Mouse (Mus musculus) embryonic facial prominence, embryonic 15.5 days (tissue): ENCODE results near the gene Cd302. TPM values are rescaled to one million over a fixed set of nuclear protein-coding genes. Genes with fewer than 3 reads are reported as not detected.

Experiments
- ATAC-seq: fragments of 200-750 bp; cut with Nextera tagmentation; 2 replicates; pipeline ENCODE4 v1.8.0; 2017; ENCODE audit warnings: low read depth, moderate TSS enrichment; ENCODE audit not compliant: insufficient number of reproducible peaks, low FRiP score, low TSS enrichment
- H3K27ac ChIP-seq: fragments of 300-500 bp; sonication (generic); replicated peaks from 2 replicates; pipeline ENCODE4 v1.5.1; 2015; ENCODE audit warnings: mild to moderate bottlenecking, inconsistent platforms
- H3K27me3 ChIP-seq: fragments of 300-500 bp; sonication (generic); 2 replicates; pipeline ENCODE4 v1.6.1; 2015; ENCODE audit warnings: inconsistent platforms
- H3K36me3 ChIP-seq: fragments of 300-500 bp; sonication (generic); 2 replicates; pipeline ENCODE4 v1.6.1; 2015; ENCODE audit warnings: mild to moderate bottlenecking, inconsistent platforms
- H3K4me1 ChIP-seq: fragments of 300-500 bp; sonication (generic); 2 replicates; pipeline ENCODE4 v1.6.1; 2015; ENCODE audit warnings: inconsistent platforms
- H3K4me2 ChIP-seq: fragments of 300-500 bp; sonication (generic); replicated peaks from 2 replicates; pipeline ENCODE4 v1.6.1; 2015; ENCODE audit warnings: mild to moderate bottlenecking, inconsistent platforms
- H3K4me3 ChIP-seq: fragments of 300-500 bp; sonication (generic); replicated peaks from 2 replicates; pipeline ENCODE4 v1.5.1; 2015; ENCODE audit warnings: mild to moderate bottlenecking, inconsistent platforms
- H3K9ac ChIP-seq: fragments of 300-500 bp; sonication (generic); 2 replicates; pipeline ENCODE4 v1.6.1; 2015; ENCODE audit warnings: inconsistent platforms
- H3K9me3 ChIP-seq: fragments of 300-500 bp; sonication (generic); replicated peaks from 2 replicates; pipeline ENCODE4 v1.6.1; 2016; ENCODE audit warnings: inconsistent platforms
- WGBS: fragments of 180-500 bp; shearing (Covaris S2); methylation state at CpG from one replicate; pipeline ENCODE4 v1.1.7; 2015; 5-methylcytosine and 5-hydroxymethylcytosine counted together
- polyA plus RNA-seq: library from polyadenylated mRNA; unstranded; fragments of >200 nt; fragmentation: Nextera tagmentation; extraction: Ambion mirVana; gene quantifications from 2 replicates; pipeline ENCODE4 v1.2.1, GENCODE M21; 2015

The Cd302 gene
- polyA plus RNA-seq, result 51.6 and 53.1 TPM in 2 replicates

DNA sequence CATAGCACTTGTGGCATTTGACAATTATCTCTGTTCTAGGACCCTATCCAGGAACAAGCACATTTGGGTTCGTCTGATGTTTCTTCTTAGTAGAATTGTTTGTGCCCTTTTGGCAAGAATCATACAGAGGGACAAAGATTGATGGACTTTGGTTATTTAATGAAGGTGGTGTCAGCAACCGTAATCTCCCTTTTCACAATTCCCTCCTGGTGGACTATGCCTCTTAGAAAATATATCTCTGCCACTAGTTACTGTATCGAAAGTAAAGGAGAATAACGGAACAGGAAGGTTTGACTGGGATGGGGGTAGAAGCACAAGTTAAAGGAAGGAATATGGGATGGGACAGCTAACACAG, at the start of gene Cd302:
Cd302 (minus strand) TSS at position 22 of the 355 bp plus-strand sequence.
- Histone ChIP-seq H3K4me2 (peak within 1 kb of the TSS; percentile 92), H3K9me3 (no peaks in the 10 kb centered on the region), H3K27ac (peak within 1 kb of the TSS; percentile 71), H3K27me3 (no peaks in the 10 kb centered on the region), H3K36me3 (no peaks in the 10 kb centered on the region), H3K4me3 (peak within 1 kb of the TSS; percentile 57), H3K9ac (peak within 1 kb of the TSS; percentile 48), H3K4me1 (0 out of 2 replicates have a peak, but pooled peaks cover 7% of the 10 kb centered on the region)
- no peak for ATAC-seq
- WGBS, result 59% methylated on average over 4 of the region's 4 CpGs

DNA sequence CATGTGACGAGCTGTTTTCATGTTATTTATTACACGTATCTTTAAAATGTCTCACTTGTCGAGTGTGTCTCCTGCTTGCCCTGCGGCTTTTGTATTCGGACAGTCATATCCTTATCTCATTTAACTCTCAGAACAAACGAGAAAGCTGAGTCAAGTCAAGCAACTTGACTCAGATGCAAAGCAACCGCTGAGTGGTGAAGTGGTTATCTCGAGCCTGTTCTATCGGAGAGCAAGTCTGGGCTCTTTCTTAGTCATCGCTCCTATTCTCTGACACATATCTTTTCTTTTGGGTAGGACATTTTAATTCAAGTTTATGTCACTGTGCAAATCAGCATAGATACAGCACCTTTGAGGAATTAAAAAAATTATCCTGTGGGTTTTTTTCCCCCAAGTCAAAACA, 44.4 kb upstream of the Cd302 start:
- 92% methylated on average over 10 of the region's 10 CpGs for WGBS
- H3K27me3 ChIP-seq, result no peaks in the 10 kb centered on the region
- no peak overlapping the region for H3K9ac ChIP-seq
- H3K9me3 ChIP-seq, result no peaks in the 10 kb centered on the region
- no peak overlapping the region for H3K4me3 ChIP-seq
- H3K36me3 ChIP-seq, result no peaks in the 10 kb centered on the region
- no peak overlapping the region for H3K27ac ChIP-seq
- no peak overlapping the region for H3K4me2 ChIP-seq
- ATAC-seq, result no peak
- H3K4me1 ChIP-seq, result no peaks in the 10 kb centered on the region

- Histone ChIP-seq H3K9ac (no peak overlapping the region), H3K4me3 (no peak overlapping the region), H3K36me3 (no peaks in the 10 kb centered on the region), H3K27me3 (no peaks in the 10 kb centered on the region), H3K9me3 (no peaks in the 10 kb centered on the region), H3K27ac (no peak overlapping the region), H3K4me1 (no peaks in the 10 kb centered on the region), H3K4me2 (no peak overlapping the region)
- ATAC-seq, result no peak
- WGBS, result 81% methylated on average over 11 of the region's 11 CpGs
These were observed 43.3 kb upstream of the Cd302 start for GRCm38 (mm10) chr2:60327581-60327980.

DNA sequence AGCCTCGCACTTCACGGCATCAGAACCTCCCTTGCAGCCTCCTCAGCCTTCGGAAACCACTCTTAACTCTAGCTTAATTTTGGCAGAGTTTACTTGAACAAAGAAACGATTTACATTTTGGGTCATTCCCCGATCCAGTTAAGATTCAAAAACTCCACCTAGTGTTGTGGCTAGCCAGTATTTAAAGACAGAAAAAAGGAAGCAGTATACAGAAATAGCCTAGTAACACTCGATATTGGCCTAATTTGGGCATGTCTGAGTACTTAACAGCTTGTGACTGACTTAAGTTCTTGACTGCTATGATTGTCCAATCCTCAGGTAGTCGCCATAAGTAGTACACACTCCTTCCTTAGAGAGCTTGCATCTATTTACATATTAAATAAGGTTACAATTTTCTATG, 42.7 kb upstream of the Cd302 start:
- Histone ChIP-seq H3K27ac (no peak overlapping the region), H3K4me2 (no peak overlapping the region), H3K9me3 (no peaks in the 10 kb centered on the region), H3K27me3 (no peaks in the 10 kb centered on the region), H3K36me3 (no peaks in the 10 kb centered on the region), H3K4me1 (no peaks in the 10 kb centered on the region), H3K9ac (no peak overlapping the region), H3K4me3 (no peak overlapping the region)
- no peak for ATAC-seq
- 82% methylated on average over 7 of the region's 7 CpGs for WGBS

DNA sequence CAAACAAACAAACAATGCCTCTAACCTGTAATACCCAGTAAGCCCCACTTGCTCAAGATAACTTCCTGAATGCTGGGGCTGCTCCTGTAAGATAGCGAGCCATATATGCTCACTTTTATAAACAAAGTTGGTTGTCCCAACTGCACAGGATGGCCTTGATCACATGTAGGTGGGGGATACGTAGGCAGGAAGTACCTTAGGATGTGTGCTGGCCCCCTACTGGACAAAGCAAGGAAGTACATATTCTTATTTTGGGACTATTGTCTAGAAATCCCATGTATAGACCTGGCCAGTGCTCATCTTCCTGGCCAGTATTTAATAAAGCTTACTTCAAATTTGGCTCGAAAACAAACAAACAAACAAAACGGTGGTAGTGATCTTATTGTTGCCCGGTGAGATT, 39.1 kb upstream of the Cd302 start:
- Histone ChIP-seq H3K27ac (no peak overlapping the region), H3K27me3 (no peaks in the 10 kb centered on the region), H3K4me1 (no peaks in the 10 kb centered on the region), H3K36me3 (no peaks in the 10 kb centered on the region), H3K9ac (no peak overlapping the region), H3K4me3 (no peak overlapping the region), H3K9me3 (no peaks in the 10 kb centered on the region), H3K4me2 (no peak overlapping the region)
- 84% methylated on average over 5 of the region's 5 CpGs for WGBS
- no peak for ATAC-seq

GRCm38 (mm10) chr2:60322031-60322726, 37.9 kb upstream of the Cd302 start:
- H3K9ac ChIP-seq, result no peak overlapping the region
- no peak overlapping the region for H3K4me2 ChIP-seq
- H3K27ac ChIP-seq, result no peak overlapping the region
- H3K4me3 ChIP-seq, result no peak overlapping the region
- 36% methylated on average over 6 of the region's 6 CpGs for WGBS
- no peak for ATAC-seq
- no peaks in the 10 kb centered on the region for H3K36me3 ChIP-seq
- no peaks in the 10 kb centered on the region for H3K4me1 ChIP-seq
- H3K9me3 ChIP-seq, result no peaks in the 10 kb centered on the region
- no peaks in the 10 kb centered on the region for H3K27me3 ChIP-seq

GRCm38 (mm10) chr2:60303796-60304195, 19.5 kb upstream of the Cd302 start:
- H3K9ac ChIP-seq, result no peak overlapping the region
- H3K4me2 ChIP-seq, result no peak overlapping the region
- H3K9me3 ChIP-seq, result no peaks in the 10 kb centered on the region
- no peak for ATAC-seq
- H3K27ac ChIP-seq, result no peak overlapping the region
- 48% methylated on average over 4 of the region's 4 CpGs for WGBS
- H3K36me3 ChIP-seq, result no peaks in the 10 kb centered on the region
- H3K4me3 ChIP-seq, result no peak overlapping the region
- no peaks in the 10 kb centered on the region for H3K27me3 ChIP-seq
- H3K4me1 ChIP-seq, result no peaks in the 10 kb centered on the region

DNA sequence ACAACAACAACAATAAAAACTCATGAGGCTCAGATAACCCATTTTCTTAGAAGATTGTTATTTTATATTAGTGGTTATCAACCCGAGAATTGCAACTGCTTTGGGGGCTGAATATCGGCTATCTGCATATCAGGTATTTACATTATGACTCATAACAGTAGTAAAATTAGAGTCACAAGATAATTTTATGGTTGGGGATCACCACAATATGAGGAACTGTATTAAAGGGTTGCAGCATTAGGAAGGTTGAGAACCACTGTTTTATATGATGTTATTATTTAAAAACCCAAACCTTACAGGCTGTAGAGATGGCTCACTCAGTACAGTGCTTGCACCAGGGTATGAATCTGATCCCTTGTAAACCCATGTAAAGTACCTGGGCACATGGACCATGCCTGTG, 15.0 kb upstream of the Cd302 start:
- H3K27me3 ChIP-seq, result no peaks in the 10 kb centered on the region
- H3K4me2 ChIP-seq, result no peak overlapping the region
- H3K36me3 ChIP-seq, result no peaks in the 10 kb centered on the region
- no peaks in the 10 kb centered on the region for H3K9me3 ChIP-seq
- no peak for ATAC-seq
- no peak overlapping the region for H3K9ac ChIP-seq
- H3K4me3 ChIP-seq, result no peak overlapping the region
- no peaks in the 10 kb centered on the region for H3K4me1 ChIP-seq
- no peak overlapping the region for H3K27ac ChIP-seq
- 88% methylated on average over 2 of the region's 2 CpGs for WGBS

DNA sequence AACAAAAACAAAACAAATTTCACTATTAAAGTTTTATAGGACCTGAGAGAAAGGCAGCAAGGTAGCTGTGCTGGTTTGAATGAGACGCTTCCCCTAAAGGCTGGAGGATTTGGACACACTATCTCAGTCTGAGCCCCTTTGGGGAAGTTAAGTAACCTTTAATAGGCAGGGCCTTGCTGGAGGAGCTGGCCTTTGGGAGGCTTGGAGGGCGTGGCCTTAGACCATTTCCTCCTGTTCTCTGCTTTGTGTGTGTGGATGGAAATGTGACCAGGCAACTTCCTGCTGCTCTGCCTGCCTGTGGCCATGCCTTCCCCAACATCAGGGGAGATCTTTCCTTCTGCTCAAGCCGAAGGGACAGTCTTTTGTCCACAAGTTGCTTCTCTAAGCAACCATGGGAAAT, 14.0 kb upstream of the Cd302 start:
- ATAC-seq, result no peak
- no peaks in the 10 kb centered on the region for H3K9me3 ChIP-seq
- no peaks in the 10 kb centered on the region for H3K4me1 ChIP-seq
- no peak overlapping the region for H3K27ac ChIP-seq
- H3K9ac ChIP-seq, result no peak overlapping the region
- no peaks in the 10 kb centered on the region for H3K27me3 ChIP-seq
- H3K36me3 ChIP-seq, result no peaks in the 10 kb centered on the region
- H3K4me3 ChIP-seq, result no peak overlapping the region
- H3K4me2 ChIP-seq, result no peak overlapping the region
- 76% methylated on average over 3 of the region's 3 CpGs for WGBS

GRCm38 (mm10) chr2:60291381-60291780, 7.1 kb upstream of the Cd302 start:
- Histone ChIP-seq H3K27me3 (no peaks in the 10 kb centered on the region), H3K9ac (no peak overlapping the region), H3K36me3 (no peaks in the 10 kb centered on the region), H3K9me3 (no peaks in the 10 kb centered on the region), H3K27ac (no peak overlapping the region), H3K4me3 (no peak overlapping the region), H3K4me2 (no peak overlapping the region), H3K4me1 (no peaks in the 10 kb centered on the region)
- no peak for ATAC-seq
- 75% methylated on average over 4 of the region's 4 CpGs for WGBS

DNA sequence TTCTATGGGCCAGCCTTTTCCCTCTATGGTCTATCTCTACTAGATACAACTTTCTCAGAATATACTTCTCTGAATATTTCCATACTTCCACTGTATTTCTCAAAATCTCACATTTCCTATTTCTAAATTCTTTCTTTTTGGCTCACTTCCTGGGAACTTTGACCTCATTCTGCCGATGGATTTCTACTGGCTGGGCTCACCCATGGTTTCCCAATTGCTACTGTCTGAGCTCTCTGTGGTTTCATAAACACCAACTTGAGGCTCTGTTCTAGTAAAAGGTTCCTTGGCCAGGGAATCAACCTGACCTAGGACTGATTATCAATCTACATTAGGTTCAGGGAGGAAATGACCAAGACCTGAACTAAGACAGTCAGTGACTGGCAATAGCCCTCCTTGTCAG, 5.2 kb upstream of the Cd302 start:
- H3K27me3 ChIP-seq, result no peaks in the 10 kb centered on the region
- no peak overlapping the region for H3K9ac ChIP-seq
- no peaks in the 10 kb centered on the region for H3K36me3 ChIP-seq
- no peak overlapping the region for H3K4me2 ChIP-seq
- WGBS, result 77% methylated on average over 1 of the region's 1 CpGs
- H3K9me3 ChIP-seq, result no peaks in the 10 kb centered on the region
- no peak for ATAC-seq
- no peak overlapping the region for H3K27ac ChIP-seq
- no peak overlapping the region for H3K4me3 ChIP-seq
- no peaks in the 10 kb centered on the region for H3K4me1 ChIP-seq

DNA sequence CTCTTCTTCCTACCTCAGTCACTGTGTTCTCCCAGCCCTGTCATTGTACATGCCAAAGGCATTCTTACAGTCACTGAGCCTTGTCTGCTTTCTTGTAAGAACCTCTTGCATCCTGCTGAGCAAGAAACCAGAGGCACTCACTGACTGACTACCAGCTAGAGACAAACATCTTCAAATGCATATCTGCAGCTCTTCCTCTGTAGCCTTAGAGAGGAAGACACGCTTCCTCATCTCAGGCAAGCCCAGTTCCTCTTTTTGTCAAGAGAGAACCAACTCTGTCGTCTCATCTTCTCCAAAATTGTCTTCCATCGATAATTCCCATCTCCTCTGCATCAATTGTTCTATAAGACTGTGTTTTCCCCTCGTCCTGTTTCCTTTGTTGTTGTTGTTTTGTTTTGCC, 4.3 kb upstream of the Cd302 start:
- ATAC-seq, result no peak
- no peaks in the 10 kb centered on the region for H3K27me3 ChIP-seq
- H3K4me1 ChIP-seq, result 0 out of 2 replicates have a peak, but pooled peaks cover 1% of the 10 kb centered on the region
- no peak overlapping the region for H3K27ac ChIP-seq
- H3K36me3 ChIP-seq, result no peaks in the 10 kb centered on the region
- no peaks in the 10 kb centered on the region for H3K9me3 ChIP-seq
- no peak overlapping the region for H3K4me2 ChIP-seq
- no peak overlapping the region for H3K9ac ChIP-seq
- WGBS, result 77% methylated on average over 4 of the region's 4 CpGs
- no peak overlapping the region for H3K4me3 ChIP-seq
